Mouse (Mus musculus) retina, embryonic 14.5 days (tissue): ENCODE results near the gene Zfc3h1.

Experiments used
- DNase-seq: peaks from one replicate; pipeline ENCODE4 v3.0.0-alpha.2; 2015; ENCODE audit warnings: low spot score

Zfc3h1 gene

DNA sequence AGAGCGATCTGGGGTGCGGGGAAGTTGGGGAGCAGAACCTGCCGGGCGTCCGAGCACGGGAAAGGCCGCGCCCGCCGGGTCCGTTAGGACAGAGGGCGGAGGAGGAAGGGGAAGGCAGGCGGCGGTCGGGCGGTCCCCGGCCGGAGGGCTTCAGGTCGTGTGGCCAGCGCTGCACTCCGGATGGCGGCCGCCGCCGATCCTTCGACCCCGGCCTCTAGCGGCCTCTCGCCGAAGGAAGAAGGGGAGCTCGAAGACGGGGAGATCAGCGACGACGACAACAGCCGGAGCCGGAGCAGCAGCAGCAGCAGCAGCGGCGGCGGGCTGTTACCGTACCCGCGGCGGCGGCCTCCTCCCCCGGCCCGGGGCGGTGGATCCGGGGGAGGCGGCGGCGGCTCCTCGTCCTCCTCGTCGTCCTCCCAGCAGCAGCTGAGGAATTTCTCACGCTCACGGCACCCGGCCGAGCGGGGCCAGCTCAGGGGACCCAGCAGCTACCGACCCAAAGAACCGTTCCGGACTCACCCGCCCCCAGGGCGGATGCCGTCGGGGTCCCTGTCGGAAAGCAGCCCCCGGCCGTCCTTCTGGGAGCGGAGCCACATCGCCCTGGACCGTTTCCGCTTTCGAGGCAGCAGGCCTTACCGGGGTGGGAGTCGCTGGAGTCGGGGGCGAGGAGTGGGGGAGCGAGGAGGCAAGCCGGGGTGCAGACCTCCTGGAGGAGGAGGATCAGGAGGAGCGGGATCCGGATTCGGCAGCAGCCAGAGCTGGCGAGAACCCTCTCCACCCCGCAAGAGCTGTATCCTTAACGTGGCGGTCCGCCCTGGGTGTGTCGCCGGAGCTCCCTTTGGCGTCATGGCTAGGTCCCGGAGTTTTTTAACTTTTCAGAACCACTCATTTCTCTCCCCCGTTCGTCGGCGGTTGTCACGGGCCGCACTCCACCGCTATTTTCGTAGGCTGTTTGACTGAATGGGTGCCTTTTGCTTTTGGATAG is 551 bp downstream of the Zfc3h1 start:
- peak; percentile 64 for DNase-seq

GRCm38 (mm10) chr10:115387891-115388290 is 3.1 kb downstream of the Zfc3h1 start:
- DNase-seq: no peak

DNA sequence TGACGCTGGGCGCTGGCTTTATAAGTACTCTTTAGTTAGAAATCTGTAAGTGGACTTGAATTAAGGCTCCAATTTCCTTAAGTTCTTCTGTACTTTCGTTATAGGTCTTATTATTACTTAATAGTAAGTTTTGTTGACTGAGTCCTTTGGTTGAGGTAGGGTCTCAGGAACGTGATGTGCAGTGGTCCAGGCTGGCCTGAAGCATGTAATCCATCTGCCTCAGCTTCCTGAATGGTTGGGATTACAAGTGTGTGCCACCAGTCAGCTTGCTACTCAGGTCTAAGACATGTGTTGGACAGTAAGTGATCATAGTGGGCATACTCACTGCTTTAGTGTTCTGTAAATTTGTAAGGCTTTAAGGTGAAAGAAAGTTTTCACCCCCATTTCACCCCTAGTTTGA is 6.3 kb downstream of the Zfc3h1 start:
- DNase-seq: no peak

GRCm38 (mm10) chr10:115391896-115392295 is 7.1 kb downstream of the Zfc3h1 start:
- no peak for DNase-seq

DNA sequence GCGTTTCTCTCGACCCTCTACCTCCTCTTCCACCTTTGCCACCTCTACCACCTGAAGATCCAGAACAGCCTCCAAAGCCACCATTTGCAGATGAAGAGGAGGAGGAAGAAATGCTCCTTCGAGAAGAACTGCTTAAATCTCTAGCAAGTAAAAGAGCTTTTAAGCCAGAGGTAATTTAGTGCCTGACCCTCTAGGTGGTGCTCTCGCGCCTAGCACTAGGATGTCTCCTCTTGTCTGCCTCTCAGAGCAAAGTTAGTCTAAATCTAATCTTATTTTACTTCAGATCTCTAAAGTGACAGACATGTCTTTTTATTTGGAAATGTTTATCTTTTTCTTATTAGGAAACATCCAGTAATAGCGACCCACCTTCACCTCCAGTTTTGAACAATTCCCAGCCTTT is 21.6 kb downstream of the Zfc3h1 start:
- DNase-seq: peak; percentile 85

- no peak for DNase-seq
Observed at GRCm38 (mm10) chr10:115413496-115413895, 28.7 kb downstream of the Zfc3h1 start.

- no peak for DNase-seq
Observed at GRCm38 (mm10) chr10:115414056-115414455, 29.3 kb downstream of the Zfc3h1 start.

DNA sequence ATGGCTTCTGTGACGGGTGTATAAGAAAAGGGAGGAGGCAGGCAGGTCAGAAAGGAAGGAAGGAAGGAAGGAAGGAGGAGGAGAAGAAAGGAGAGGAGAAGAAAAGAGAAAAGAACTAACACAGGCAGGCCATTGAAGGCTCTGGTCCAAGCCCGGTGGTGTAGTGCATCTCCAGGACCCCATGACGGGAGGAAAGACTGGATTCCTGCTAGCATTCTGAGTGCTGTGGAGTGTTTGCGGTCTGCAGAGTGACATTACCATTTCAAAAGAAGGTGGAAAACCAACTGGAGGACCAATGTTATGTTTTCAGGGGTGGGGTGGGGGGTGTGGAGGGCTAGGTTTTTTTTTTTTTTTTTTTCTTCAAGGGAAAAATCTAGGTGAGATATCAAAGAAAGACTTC is 37.2 kb downstream of the Zfc3h1 start:
- no peak for DNase-seq

DNA sequence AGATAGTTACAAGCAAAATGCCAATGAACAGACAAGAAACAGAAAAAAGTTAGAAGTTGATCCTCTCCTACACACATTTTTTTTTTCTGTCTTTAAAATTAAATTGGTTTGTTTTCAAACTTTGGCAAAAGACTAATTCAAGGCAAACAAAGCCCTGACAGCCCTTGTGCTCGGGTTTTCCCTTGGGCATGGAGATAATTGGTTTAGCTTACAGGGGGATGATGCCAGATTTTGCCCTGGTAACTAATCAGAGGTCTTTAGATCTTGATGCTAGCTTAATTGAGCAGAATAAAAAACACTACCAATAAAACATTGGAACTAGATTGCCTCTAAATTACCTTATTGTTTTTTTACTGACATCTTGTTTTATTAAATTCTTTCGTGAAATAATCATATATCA is 40.6 kb downstream of the Zfc3h1 start:
- DNase-seq: no peak

GRCm38 (mm10) chr10:115437286-115437685 is 52.5 kb downstream of the Zfc3h1 start:
- DNase-seq: no peak

GRCm38 (mm10) chr10:115448614-115449013 is 63.9 kb downstream of the Zfc3h1 start:
- no peak for DNase-seq

DNA sequence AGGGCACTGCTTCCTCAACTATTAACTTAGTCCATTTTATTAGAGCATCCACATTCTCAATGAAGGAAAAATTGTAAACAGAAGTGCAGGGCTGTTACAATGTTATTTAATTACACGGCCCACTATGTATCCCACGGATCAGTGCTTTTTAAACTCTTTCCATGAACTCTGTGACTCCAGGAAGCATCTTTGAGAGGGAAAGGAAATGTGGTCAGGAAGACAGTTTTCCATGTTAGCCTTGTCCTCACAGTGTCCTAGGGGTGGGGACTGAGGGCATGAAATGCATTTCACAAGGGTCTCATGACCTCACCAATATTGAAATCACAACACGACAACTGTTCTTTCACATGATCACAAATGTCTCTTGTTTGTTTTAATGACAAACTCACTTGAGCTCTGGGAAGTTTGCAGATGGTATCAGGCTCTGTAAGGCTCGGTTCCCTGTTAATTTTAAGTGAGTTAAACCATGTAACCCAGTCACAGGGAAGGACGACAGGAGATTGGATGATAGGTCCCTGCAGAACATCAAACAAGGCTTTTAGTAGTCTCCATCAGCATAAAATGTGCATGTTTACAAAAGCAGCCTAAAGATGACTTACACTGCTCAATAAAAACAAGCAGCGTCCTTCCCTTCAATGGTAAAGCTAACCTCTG is 72.7 kb downstream of the Zfc3h1 start:
- DNase-seq: no peak

GRCm38 (mm10) chr10:115462646-115463045 is 77.9 kb downstream of the Zfc3h1 start:
- no peak for DNase-seq

- no peak for DNase-seq
Observed at GRCm38 (mm10) chr10:115465072-115465471, 80.3 kb downstream of the Zfc3h1 start.

DNA sequence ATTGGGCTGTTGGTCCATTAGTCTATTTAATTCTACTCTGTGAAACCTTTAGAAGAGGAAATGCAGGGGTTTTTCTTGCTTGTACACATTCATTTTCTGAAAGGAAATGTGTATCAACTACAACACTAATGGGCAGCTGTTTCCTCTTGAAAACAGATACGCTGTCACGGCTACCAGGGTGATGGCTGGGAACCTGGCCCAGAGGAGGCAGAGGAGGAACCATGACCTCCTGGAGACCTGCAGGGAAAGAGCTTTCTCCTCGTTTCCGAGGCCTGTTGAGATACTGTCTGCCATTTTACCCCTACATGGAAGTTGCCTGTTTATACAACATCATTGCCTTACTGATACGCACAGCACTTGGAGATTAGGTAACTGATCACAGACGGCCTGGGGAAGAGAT is 81.0 kb downstream of the Zfc3h1 start:
- DNase-seq: no peak

DNA sequence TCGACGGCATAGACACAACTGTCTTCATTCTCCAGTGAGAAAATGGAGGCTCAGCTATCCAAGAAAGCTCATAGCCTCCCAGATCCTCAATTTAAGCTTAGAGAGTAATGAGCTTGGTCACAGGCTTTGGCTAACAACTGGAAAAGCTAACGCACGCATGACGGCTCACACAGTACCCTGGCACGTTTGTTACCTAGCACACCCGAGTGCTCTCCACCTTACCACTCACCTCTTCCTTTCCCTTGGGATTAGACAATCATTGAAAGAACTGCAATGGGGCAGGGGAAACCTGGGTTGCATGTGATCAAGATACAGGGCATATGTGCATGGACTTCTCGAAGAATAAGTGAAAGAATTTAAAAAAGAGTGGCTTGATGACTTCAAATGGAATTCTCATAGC is 83.2 kb downstream of the Zfc3h1 start:
- no peak for DNase-seq

- no peak for DNase-seq
Observed at GRCm38 (mm10) chr10:115468632-115469031, 83.9 kb downstream of the Zfc3h1 start.

DNA sequence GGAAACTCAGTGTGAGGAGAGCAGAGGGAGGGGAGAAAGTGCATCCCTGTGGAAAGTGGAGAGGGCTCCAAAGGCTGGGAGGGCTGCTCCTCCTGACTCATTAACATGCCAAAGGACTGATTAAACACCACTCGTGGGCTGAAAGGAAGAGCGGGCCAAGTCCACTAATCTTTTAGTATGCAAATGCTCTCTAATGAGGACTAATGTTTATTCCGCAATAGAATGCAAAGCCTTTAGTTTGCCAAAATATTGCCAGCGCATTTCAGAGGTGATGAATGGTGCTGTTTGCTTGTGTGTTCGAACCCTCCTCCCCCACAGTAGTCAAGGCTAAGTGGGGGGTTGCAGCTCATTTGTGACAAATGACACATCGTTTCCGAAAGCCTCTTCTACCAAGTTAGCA is 84.3 kb downstream of the Zfc3h1 start:
- no peak for DNase-seq

GRCm38 (mm10) chr10:115470621-115471334 is 86.0 kb downstream of the Zfc3h1 start:
- no peak for DNase-seq

GRCm38 (mm10) chr10:115473213-115473961 is 88.6 kb downstream of the Zfc3h1 start:
- DNase-seq: no peak

DNA sequence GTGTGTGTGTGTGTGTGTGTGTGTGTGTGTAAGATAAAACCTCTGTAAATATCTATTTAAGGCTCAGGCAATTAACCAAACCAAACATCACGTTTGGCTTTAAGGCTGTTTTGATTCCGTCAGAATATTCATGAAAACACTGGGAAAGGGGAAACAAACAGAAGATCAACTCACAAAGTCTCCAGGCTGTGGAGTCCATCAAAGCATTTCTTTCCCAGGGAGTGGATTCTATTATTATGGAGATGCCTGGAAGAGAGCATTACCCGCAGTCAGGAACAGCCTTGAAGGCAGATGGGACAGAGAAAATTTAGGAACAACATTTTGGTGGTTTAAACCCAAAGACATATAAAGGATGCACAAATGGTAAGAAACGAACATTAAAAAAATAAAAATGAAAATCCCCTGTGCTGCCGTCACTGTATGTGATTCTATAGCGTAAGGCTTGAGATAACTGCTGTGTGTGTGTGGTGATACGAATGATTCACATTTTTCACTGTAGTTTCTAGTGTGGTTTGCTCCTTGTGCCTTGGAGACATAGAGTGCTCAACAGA is 90.3 kb downstream of the Zfc3h1 start:
- DNase-seq: no peak

- DNase-seq: no peak
Observed at GRCm38 (mm10) chr10:115476506-115476905, 91.7 kb downstream of the Zfc3h1 start.
